Mouse (Mus musculus) liver, embryonic 16.5 days (tissue): Measurements from ENCODE around the gene Frem1. TPM values are rescaled to one million over a fixed set of nuclear protein-coding genes. Genes with fewer than 3 reads are reported as not detected.

ENCODE experiments used
- ATAC-seq: fragments of 200-750 bp; cut with Nextera tagmentation; 2 replicates; pipeline ENCODE4 v1.8.0; 2017; ENCODE audit warnings: low read depth, mild to moderate bottlenecking, moderate number of reproducible peaks, moderate library complexity
- H3K27ac ChIP-seq: fragments of 300-500 bp; sonication (generic); 2 replicates; pipeline ENCODE4 v1.5.1; 2014; ENCODE audit warnings: mild to moderate bottlenecking, low read length
- H3K27me3 ChIP-seq: fragments of 300-500 bp; sonication (generic); 2 replicates; pipeline ENCODE4 v1.6.1; 2014; ENCODE audit warnings: low read depth, low read length, mixed read lengths; ENCODE audit not compliant: control insufficient read depth, insufficient read depth
- H3K36me3 ChIP-seq: fragments of 300-500 bp; sonication (generic); 2 replicates; pipeline ENCODE4 v1.6.1; 2014; ENCODE audit warnings: mild to moderate bottlenecking; ENCODE audit not compliant: control insufficient read depth, insufficient read depth
- H3K4me1 ChIP-seq: fragments of 300-500 bp; sonication (generic); 2 replicates; pipeline ENCODE4 v1.6.1; 2014; ENCODE audit warnings: low read depth, low read length, mixed read lengths; ENCODE audit not compliant: control insufficient read depth
- H3K4me2 ChIP-seq: fragments of 300-500 bp; sonication (generic); 2 replicates; pipeline ENCODE4 v1.6.1; 2014; ENCODE audit warnings: low read depth, low read length, mixed read lengths
- H3K4me3 ChIP-seq: fragments of 300-500 bp; sonication (generic); 2 replicates; pipeline ENCODE4 v1.5.1; 2014; ENCODE audit warnings: low read depth, mild to moderate bottlenecking, low read length
- H3K9ac ChIP-seq: fragments of 300-500 bp; sonication (generic); 2 replicates; pipeline ENCODE4 v1.6.1; 2014; ENCODE audit warnings: low read depth, low read length
- H3K9me3 ChIP-seq: fragments of 300-500 bp; sonication (generic); replicated peaks from 2 replicates; pipeline ENCODE4 v1.6.1; 2016; ENCODE audit warnings: low read length; ENCODE audit not compliant: control insufficient read depth
- WGBS: fragments of 180-500 bp; shearing (Covaris S2); extraction: QIAGEN DNeasy Blood & Tissue Kit; methylation state at CpG from one replicate; pipeline ENCODE4 v1.1.7; 2014; ENCODE audit not compliant: insufficient replicate concordance; 5-methylcytosine and 5-hydroxymethylcytosine counted together
- polyA plus RNA-seq: library from polyadenylated mRNA; unstranded; fragments of >200 nt; fragmentation: Nextera tagmentation; extraction: Ambion mirVana; gene quantifications from 2 replicates; pipeline ENCODE4 v1.2.1, GENCODE M21; 2015

Frem1 gene
- polyA plus RNA-seq, 1 experiment from 2014 or later: 0.63 TPM

GRCm38 (mm10) chr4:82946721-82947120 lies 105.4 kb downstream of the Frem1 start:
- Histone ChIP-seq H3K9ac (no peak overlapping the region), H3K4me3 (no peak overlapping the region), H3K27me3 (no peaks in the 10 kb centered on the region), H3K36me3 (no peaks in the 10 kb centered on the region), H3K9me3 (no peaks in the 10 kb centered on the region), H3K4me1 (no peaks in the 10 kb centered on the region), H3K27ac (no peak overlapping the region), H3K4me2 (no peak overlapping the region)
- no peak for ATAC-seq
- WGBS: 72% methylated on average over 8 of the region's 8 CpGs

DNA sequence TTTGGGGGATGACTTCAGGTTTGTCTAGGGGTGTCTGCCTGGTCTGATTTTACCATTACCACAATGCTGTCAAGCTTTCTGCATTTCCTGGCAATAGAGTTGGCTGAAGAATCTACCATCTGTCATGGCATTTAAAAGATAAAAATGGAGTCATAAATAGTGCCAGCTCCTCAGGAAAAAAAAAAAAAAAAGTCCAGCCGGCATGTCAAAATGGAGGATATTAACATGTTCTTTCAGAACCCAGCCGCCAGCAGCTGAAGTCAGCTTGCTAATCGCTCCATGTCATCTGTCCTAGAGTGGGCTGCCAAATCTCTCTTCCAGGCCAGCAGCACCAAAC lies 105.9 kb downstream of the Frem1 start:
- H3K4me2 ChIP-seq: no peak overlapping the region
- no peaks in the 10 kb centered on the region for H3K27me3 ChIP-seq
- no peak overlapping the region for H3K4me3 ChIP-seq
- WGBS: 66% methylated on average over 3 of the region's 3 CpGs
- no peaks in the 10 kb centered on the region for H3K36me3 ChIP-seq
- H3K9me3 ChIP-seq: no peaks in the 10 kb centered on the region
- ATAC-seq: no peak
- H3K4me1 ChIP-seq: no peaks in the 10 kb centered on the region
- no peak overlapping the region for H3K9ac ChIP-seq
- H3K27ac ChIP-seq: no peak overlapping the region

DNA sequence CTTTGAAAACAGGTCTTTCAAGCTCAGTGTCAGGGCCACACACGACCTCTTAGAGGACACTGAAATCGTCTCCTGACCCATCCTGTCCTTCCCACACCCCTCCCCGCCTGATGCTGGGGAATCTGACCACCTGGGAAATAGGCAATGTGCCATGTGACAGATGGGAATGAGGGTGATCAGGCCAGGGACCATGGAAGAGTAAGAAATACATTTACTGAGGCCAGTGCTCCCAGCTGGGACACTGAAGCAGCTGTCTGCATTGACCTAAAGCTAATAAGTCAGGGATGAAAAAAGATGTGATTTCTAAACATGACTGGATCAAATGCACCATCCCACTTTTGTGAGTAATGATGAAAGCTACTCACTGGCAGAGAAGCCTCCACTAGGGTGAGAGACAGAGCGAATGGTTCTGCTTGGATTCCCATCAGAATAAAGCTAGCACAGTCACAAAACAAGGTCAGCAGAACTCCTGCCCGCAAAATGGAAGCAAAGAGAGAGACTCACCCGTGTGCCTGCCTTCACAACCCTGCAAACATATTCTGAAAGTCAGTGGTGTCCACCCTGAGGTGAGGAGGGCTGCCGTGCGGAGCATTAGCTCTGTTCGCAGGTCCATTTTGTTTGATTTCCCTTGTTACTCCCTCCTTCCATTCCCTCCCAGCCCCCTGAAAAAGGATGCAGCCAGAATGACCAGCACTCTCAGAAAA lies 106.4 kb downstream of the Frem1 start:
- Histone ChIP-seq H3K4me3 (no peak overlapping the region), H3K27me3 (no peaks in the 10 kb centered on the region), H3K36me3 (no peaks in the 10 kb centered on the region), H3K9me3 (no peaks in the 10 kb centered on the region), H3K27ac (no peak overlapping the region), H3K4me2 (no peak overlapping the region), H3K9ac (no peak overlapping the region), H3K4me1 (no peaks in the 10 kb centered on the region)
- 61% methylated on average over 9 of the region's 9 CpGs for WGBS
- no peak for ATAC-seq

DNA sequence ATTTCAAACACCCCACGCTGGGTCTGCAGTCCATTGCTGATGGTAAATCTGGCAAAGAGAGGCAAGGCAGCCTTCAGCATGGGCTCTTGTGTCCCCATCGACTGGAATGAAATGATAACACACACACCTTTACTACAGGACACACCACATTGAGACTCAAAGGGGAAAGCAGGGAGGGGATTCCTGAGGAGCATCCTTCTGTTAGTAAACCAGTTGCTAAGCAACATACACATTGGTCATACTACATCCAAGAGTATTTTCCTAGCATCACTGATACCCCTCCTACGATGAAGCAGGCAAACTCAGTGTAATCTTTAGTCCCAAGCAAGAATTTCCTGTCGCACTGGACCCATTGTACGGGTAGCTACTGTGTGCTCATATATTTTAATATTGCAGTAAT lies 111.5 kb downstream of the Frem1 start:
- 71% methylated on average over 5 of the region's 5 CpGs for WGBS
- H3K9me3 ChIP-seq: no peaks in the 10 kb centered on the region

DNA sequence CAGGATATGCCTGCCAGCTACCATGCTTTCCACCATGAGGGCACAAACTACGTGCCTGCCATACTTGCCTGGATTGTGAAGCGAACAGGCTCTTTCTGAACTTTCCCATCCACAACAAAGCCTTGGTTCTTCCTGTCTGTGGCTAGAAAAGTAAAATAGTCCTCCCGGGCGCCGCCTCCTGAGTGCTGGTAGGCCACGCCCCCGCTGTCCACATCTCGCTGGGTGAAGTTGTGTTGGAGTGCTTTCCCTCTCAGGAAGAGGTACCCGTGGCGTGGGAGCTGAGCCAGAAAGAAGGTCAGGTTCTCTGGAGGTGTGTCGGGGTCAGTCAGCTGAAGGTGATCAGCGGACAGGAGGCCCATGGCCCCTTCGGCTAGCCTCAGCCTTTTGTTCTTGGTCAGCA lies 111.9 kb downstream of the Frem1 start:
- ATAC-seq: no peak
- Histone ChIP-seq H3K4me2 (no peak overlapping the region), H3K9me3 (no peaks in the 10 kb centered on the region), H3K36me3 (no peaks in the 10 kb centered on the region), H3K4me1 (no peaks in the 10 kb centered on the region), H3K27ac (no peak overlapping the region), H3K4me3 (no peak overlapping the region), H3K9ac (no peak overlapping the region), H3K27me3 (no peaks in the 10 kb centered on the region)
- WGBS: 51% methylated on average over 13 of the region's 13 CpGs

More for the DNA sequence above, 111.5 kb downstream of the Frem1 start:
- H3K36me3 ChIP-seq: no peaks in the 10 kb centered on the region
- no peak for ATAC-seq
- no peaks in the 10 kb centered on the region for H3K27me3 ChIP-seq
- H3K4me1 ChIP-seq: no peaks in the 10 kb centered on the region
- no peak overlapping the region for H3K4me3 ChIP-seq
- no peak overlapping the region for H3K4me2 ChIP-seq
- no peak overlapping the region for H3K9ac ChIP-seq
- H3K27ac ChIP-seq: no peak overlapping the region

GRCm38 (mm10) chr4:82934308-82934707 lies 117.8 kb downstream of the Frem1 start:
- no peak overlapping the region for H3K27ac ChIP-seq
- no peaks in the 10 kb centered on the region for H3K4me1 ChIP-seq
- H3K36me3 ChIP-seq: no peaks in the 10 kb centered on the region
- no peak for ATAC-seq
- WGBS: 15% methylated on average over 5 of the region's 5 CpGs
- H3K9me3 ChIP-seq: no peaks in the 10 kb centered on the region
- H3K4me2 ChIP-seq: no peak overlapping the region
- no peak overlapping the region for H3K4me3 ChIP-seq
- H3K27me3 ChIP-seq: no peaks in the 10 kb centered on the region
- no peak overlapping the region for H3K9ac ChIP-seq

DNA sequence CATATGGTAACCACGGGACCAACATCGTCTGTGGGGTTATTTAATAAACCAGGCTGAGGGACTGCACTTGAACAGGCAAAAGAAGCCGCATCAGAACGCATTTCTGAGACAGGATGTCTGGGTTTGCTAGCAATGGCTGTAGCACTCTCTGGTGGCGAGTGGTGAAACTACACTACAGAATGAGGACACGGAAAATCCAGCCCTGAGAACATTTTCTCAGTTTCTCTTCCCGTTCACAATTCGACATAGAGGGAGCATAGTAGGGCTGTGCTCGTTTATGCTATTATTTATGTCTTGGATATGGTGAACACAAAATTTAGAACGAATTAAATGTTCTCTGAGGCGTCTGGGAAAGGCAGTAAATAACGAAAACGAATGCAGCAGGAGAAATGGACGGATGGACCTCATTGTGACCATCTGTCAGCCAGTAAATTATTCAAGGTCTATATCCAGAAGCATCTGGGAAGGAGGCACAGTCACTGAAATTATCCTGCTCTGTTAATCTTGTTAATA lies 118.4 kb downstream of the Frem1 start:
- Histone ChIP-seq H3K27ac (no peak overlapping the region), H3K4me2 (peak overlapping the region; percentile 35; the same call in 1 of the 2 replicates), H3K36me3 (no peaks in the 10 kb centered on the region), H3K27me3 (no peaks in the 10 kb centered on the region), H3K4me3 (no peak overlapping the region), H3K9ac (no peak overlapping the region), H3K9me3 (no peaks in the 10 kb centered on the region), H3K4me1 (no peaks in the 10 kb centered on the region)
- ATAC-seq: no peak
- 9% methylated on average over 14 of the region's 14 CpGs for WGBS

DNA sequence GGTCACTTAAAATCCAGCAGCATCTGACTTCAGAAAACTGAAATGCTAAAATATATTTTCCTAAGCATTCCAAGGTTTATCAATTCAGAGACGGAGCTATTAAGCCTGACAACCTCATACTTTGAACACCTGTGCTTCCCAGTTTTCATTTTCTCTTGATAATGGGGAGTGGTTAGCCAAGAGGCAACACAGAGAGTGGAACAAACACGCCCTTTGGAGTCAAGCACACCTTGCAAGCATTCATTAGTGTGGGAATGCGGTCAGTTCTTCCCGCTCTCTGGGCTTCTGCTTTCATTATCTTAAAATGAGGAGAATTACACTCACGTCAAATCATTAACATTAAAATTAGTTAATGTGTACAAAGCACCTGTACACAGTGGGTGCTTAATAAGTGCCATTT lies 122.1 kb downstream of the Frem1 start:
- Histone ChIP-seq H3K27ac (no peak overlapping the region), H3K9ac (no peak overlapping the region), H3K4me3 (no peak overlapping the region), H3K27me3 (no peaks in the 10 kb centered on the region), H3K4me2 (no peak overlapping the region), H3K4me1 (no peaks in the 10 kb centered on the region), H3K9me3 (no peaks in the 10 kb centered on the region), H3K36me3 (no peaks in the 10 kb centered on the region)
- whole genome bisulfite sequencing: 54% methylated on average over 5 of the region's 5 CpGs
- ATAC-seq: no peak

DNA sequence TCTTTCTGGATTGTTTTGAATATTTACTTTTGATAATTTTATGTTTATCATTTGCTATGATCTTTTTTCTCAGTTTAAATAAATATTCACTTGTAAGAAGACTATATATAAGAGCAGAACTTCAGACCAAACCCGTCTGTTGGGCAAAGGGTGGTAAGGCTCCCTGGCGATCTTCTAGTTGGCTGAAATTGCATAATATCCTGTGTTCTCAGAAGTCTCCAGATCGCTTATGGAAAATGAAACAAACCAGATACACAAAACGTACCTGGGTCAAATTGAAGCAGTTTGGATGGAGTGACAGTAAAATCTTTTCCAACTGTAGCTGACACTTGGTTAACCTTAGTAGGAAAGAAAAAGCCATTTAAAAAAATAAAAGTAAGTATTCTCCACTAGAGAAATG lies 130.2 kb downstream of the Frem1 start:
- Histone ChIP-seq H3K9me3 (no peaks in the 10 kb centered on the region), H3K4me3 (no peak overlapping the region), H3K27ac (no peak overlapping the region), H3K9ac (no peak overlapping the region), H3K4me1 (no peaks in the 10 kb centered on the region), H3K36me3 (no peaks in the 10 kb centered on the region), H3K27me3 (no peaks in the 10 kb centered on the region), H3K4me2 (no peak overlapping the region)
- no peak for ATAC-seq
- 33% methylated on average over 4 of the region's 4 CpGs for WGBS
